Mouse (Mus musculus) urinary bladder, adult 18-20 months (tissue): ENCODE results near the gene Atoh8.
A peak's percentile ranks its signal among the peaks of the same experiment; 100 is the strongest.

Source experiments
- DNase-seq, 2 experiments: peaks; one replicate each; pipeline ENCODE4 v3.0.0; 2022; ENCODE audit warnings: low spot score in 2 of 2, mixed read lengths in 2 of 2

Gene Atoh8

GRCm38 (mm10) chr6:72227665-72228265 is 7.6 kb downstream of the Atoh8 start:
- no peak for DNase-seq

- DNase-seq, result no peak
Measured at GRCm38 (mm10) chr6:72227011-72227410, 8.4 kb downstream of the Atoh8 start.

GRCm38 (mm10) chr6:72225686-72226085 is 9.7 kb downstream of the Atoh8 start:
- DNase-seq, result no peak

- DNase-seq, result no peak
Measured at GRCm38 (mm10) chr6:72223892-72224291, 11.5 kb downstream of the Atoh8 start.

GRCm38 (mm10) chr6:72222876-72223275 is 12.5 kb downstream of the Atoh8 start:
- no peak for DNase-seq

GRCm38 (mm10) chr6:72222271-72222724 is 13.1 kb downstream of the Atoh8 start:
- DNase-seq, result no peak

- no peak for DNase-seq
Measured at GRCm38 (mm10) chr6:72221271-72221670, 14.1 kb downstream of the Atoh8 start.

- DNase-seq, result no peak
Measured at GRCm38 (mm10) chr6:72219549-72219948, 15.8 kb downstream of the Atoh8 start.

- peak in 1 of 2 experiments; percentile 40 for DNase-seq
Measured at GRCm38 (mm10) chr6:72218281-72218680, 17.1 kb downstream of the Atoh8 start.

- no peak for DNase-seq
Measured at GRCm38 (mm10) chr6:72217415-72217784, 18.0 kb downstream of the Atoh8 start.

- peak; percentile 95 to 99 for DNase-seq
Measured at GRCm38 (mm10) chr6:72216681-72217414, 18.5 kb downstream of the Atoh8 start.

- no peak for DNase-seq
Measured at GRCm38 (mm10) chr6:72215582-72215981, 19.8 kb downstream of the Atoh8 start.

GRCm38 (mm10) chr6:72211360-72211759 is 24.0 kb downstream of the Atoh8 start:
- no peak for DNase-seq

- no peak for DNase-seq
Measured at GRCm38 (mm10) chr6:72210823-72211222, 24.6 kb downstream of the Atoh8 start.

GRCm38 (mm10) chr6:72209738-72210137 is 25.6 kb downstream of the Atoh8 start:
- DNase-seq, result no peak

GRCm38 (mm10) chr6:72208406-72209045 is 26.9 kb downstream of the Atoh8 start:
- DNase-seq, result no peak

- DNase-seq, result no peak
Measured at GRCm38 (mm10) chr6:72206021-72206420, 29.4 kb downstream of the Atoh8 start.

GRCm38 (mm10) chr6:72204858-72205257 is 30.5 kb downstream of the Atoh8 start:
- DNase-seq, result no peak

- DNase-seq, result no peak
Measured at GRCm38 (mm10) chr6:72203279-72203678, 32.1 kb downstream of the Atoh8 start.

- DNase-seq, result no peak
Measured at GRCm38 (mm10) chr6:72202732-72203131, 32.6 kb downstream of the Atoh8 start.

- no peak for DNase-seq
Measured at GRCm38 (mm10) chr6:72200595-72201256, 34.7 kb downstream of the Atoh8 start.

GRCm38 (mm10) chr6:72197515-72197914 is 37.9 kb downstream of the Atoh8 start:
- no peak for DNase-seq
